In genomic region chr14:40949730-40950614, GRCm38 (mm10) we compare ENCODE assay signal across 8 mouse cellular contexts. TPM values are rescaled to one million over a fixed set of nuclear protein-coding genes. Genes with fewer than 3 reads are reported as not detected.
DNase-seq lines count a peak whose midpoint lies in the region; ATAC-seq and TF ChIP-seq lines count a peak whose summit lies in the region.

No protein-coding gene starts in this region.

- peaks cover 47% of the 10 kb centered on the region for H3K36me3 ChIP-seq in forebrain, embryonic 10.5 days (replicated peaks)
- no peaks in the 10 kb centered on the region for H3K36me3 ChIP-seq in forebrain, embryonic 11.5 days (ENCODE audit: control insufficient read depth, insufficient read depth, low read length)
- H3K36me3 ChIP-seq in lung, embryonic 15.5 days = 0 out of 2 replicates have a peak, but pooled peaks cover 3% of the 10 kb centered on the region
- H3K36me3 ChIP-seq in embryonic facial prominence, embryonic 12.5 days = 0 out of 2 replicates have a peak, but pooled peaks cover 4% of the 10 kb centered on the region

- 80% methylated on average over 7 of the region's 7 CpGs for WGBS in forebrain, embryonic 10.5 days
- 72% methylated on average over 7 of the region's 7 CpGs for WGBS in forebrain, embryonic 11.5 days
- WGBS in lung, embryonic 15.5 days = 75% methylated on average over 7 of the region's 7 CpGs
- 63% methylated on average over 7 of the region's 7 CpGs for WGBS in lung, adult 2 months
- 75% methylated on average over 7 of the region's 7 CpGs for WGBS in embryonic facial prominence, embryonic 12.5 days

- no peak overlapping the region for H3K4me2 ChIP-seq in forebrain, embryonic 11.5 days (ENCODE audit: low read depth, low read length, severe bottlenecking)
- no peak overlapping the region for H3K4me2 ChIP-seq in lung, embryonic 15.5 days
- no peak overlapping the region for H3K4me2 ChIP-seq in embryonic facial prominence, embryonic 12.5 days (replicated peaks)

- no peak overlapping the region for H3K4me3 ChIP-seq in forebrain, embryonic 10.5 days
- H3K4me3 ChIP-seq in forebrain, embryonic 11.5 days (ENCODE audit: low read depth, low read length) = no peak overlapping the region
- no peak overlapping the region for H3K4me3 ChIP-seq in lung, embryonic 15.5 days
- H3K4me3 ChIP-seq in lung, adult 2 months (replicated peaks; ENCODE audit: extremely low read depth, low read depth, low read length) = no peak overlapping the region
- no peak overlapping the region for H3K4me3 ChIP-seq in embryonic facial prominence, embryonic 12.5 days

- ATAC-seq in forebrain, embryonic 11.5 days (replicated peaks; ENCODE audit: low FRiP score) = no peak
- ATAC-seq in lung, embryonic 15.5 days (ENCODE audit: borderline replicate concordance, extremely low read depth, low FRiP score, low TSS enrichment) = no peak
- ATAC-seq in embryonic facial prominence, embryonic 12.5 days (ENCODE audit: insufficient number of reproducible peaks, insufficient read depth, low FRiP score, low TSS enrichment) = no peak

- peak overlapping the region; percentile 60 for H3K27ac ChIP-seq in forebrain, embryonic 10.5 days
- H3K27ac ChIP-seq in forebrain, embryonic 11.5 days (ENCODE audit: low read depth, low read length) = no peak overlapping the region
- H3K27ac ChIP-seq in lung, embryonic 15.5 days = peak overlapping the region; percentile 70; the same call in 1 of the 2 replicates
- H3K27ac ChIP-seq in embryonic facial prominence, embryonic 12.5 days = peak overlapping the region; percentile 48; the same call in 1 of the 2 replicates

- H3K4me1 ChIP-seq in forebrain, embryonic 10.5 days = peaks cover 72% of the 10 kb centered on the region
- peaks cover 11% of the 10 kb centered on the region for H3K4me1 ChIP-seq in forebrain, embryonic 11.5 days (replicated peaks; ENCODE audit: control insufficient read depth, insufficient read depth, low read length)
- H3K4me1 ChIP-seq in lung, embryonic 15.5 days = peaks cover 64% of the 10 kb centered on the region
- H3K4me1 ChIP-seq in lung, adult 2 months (ENCODE audit: control insufficient read depth, insufficient read depth, low read length) = peaks cover 44% of the 10 kb centered on the region
- peaks cover 56% of the 10 kb centered on the region for H3K4me1 ChIP-seq in embryonic facial prominence, embryonic 12.5 days

- no peak for TF ChIP-seq CTCF in lung, adult 2 months (IDR thresholded peaks at IDR 0.05; ENCODE audit: insufficient read depth, low read length)

- DNase-seq in forebrain, embryonic 10.5 days (ENCODE audit: extremely low spot score, low spot score) = no peak
- no peak for DNase-seq in forebrain, embryonic 11.5 days (ENCODE audit: low spot score)
- DNase-seq in lung, adult 2 months = no peak
- peak; percentile 56 for DNase-seq in naive thymus-derived CD4-positive, alpha-beta T cell, adult 2 months (ENCODE audit: low read depth)
- DNase-seq in adrenal gland, adult 2 months = no peak
- DNase-seq in thymus, adult 18-20 months = no peak

- no peak overlapping the region for H3K9ac ChIP-seq in forebrain, embryonic 11.5 days (ENCODE audit: low read length)
- no peak overlapping the region for H3K9ac ChIP-seq in lung, embryonic 15.5 days
- H3K9ac ChIP-seq in embryonic facial prominence, embryonic 12.5 days = no peak overlapping the region

- no peaks in the 10 kb centered on the region for H3K27me3 ChIP-seq in forebrain, embryonic 10.5 days (ENCODE audit: poor library complexity, severe bottlenecking)
- H3K27me3 ChIP-seq in forebrain, embryonic 11.5 days (ENCODE audit: control insufficient read depth, insufficient read depth, low read length) = no peaks in the 10 kb centered on the region
- no peaks in the 10 kb centered on the region for H3K27me3 ChIP-seq in lung, embryonic 15.5 days
- H3K27me3 ChIP-seq in embryonic facial prominence, embryonic 12.5 days = no peaks in the 10 kb centered on the region

- H3K9me3 ChIP-seq in forebrain, embryonic 10.5 days = no peaks in the 10 kb centered on the region
- no peaks in the 10 kb centered on the region for H3K9me3 ChIP-seq in forebrain, embryonic 11.5 days (ENCODE audit: control insufficient read depth, low read length)
- H3K9me3 ChIP-seq in lung, embryonic 15.5 days = no peaks in the 10 kb centered on the region
- no peaks in the 10 kb centered on the region for H3K9me3 ChIP-seq in embryonic facial prominence, embryonic 12.5 days

- TF ChIP-seq POLR2A in lung, adult 2 months (IDR thresholded peaks at IDR 0.05; ENCODE audit: borderline replicate concordance, extremely low read depth, low read depth, low read length) = no peak

RNA-seq across cellular contexts. Expression of gene Tspan14, which starts 16.6 kb away (rescaled TPM):
- polyA plus RNA-seq in forebrain, embryonic 10.5 days (2016; fragmentation: Nextera tagmentation; extraction: Ambion mirVana) = 89.3 and 93.9 TPM in 2 replicates
- polyA plus RNA-seq in forebrain, embryonic 11.5 days (2014; fragmentation: Nextera tagmentation; extraction: Ambion mirVana) = 87.8 and 96.1 TPM in 2 replicates
- polyA plus RNA-seq in lung, embryonic 15.5 days (2015; fragmentation: Nextera tagmentation; extraction: Ambion mirVana) = 99.0 and 101 TPM in 2 replicates
- 82.2 and 94.2 TPM in 2 replicates for polyA plus RNA-seq in lung, adult 2 months (2012; rRNA removed)
- 87.6 and 89.7 TPM in 2 replicates for polyA plus RNA-seq in embryonic facial prominence, embryonic 12.5 days (2016; fragmentation: Nextera tagmentation; extraction: Ambion mirVana)
- total RNA-seq in adrenal gland, adult 2 months (2021) = 10 to 100 TPM; 26.3 to 35.8 TPM
- 30.7 and 31.2 TPM in 2 replicates for polyA plus RNA-seq in adrenal gland, adult 2 months (2012; rRNA removed)

RNA-seq across cellular contexts. Expression of gene Sh2d4b, which starts 56.9 kb away (rescaled TPM):
- polyA plus RNA-seq in forebrain, embryonic 10.5 days (2016; fragmentation: Nextera tagmentation; extraction: Ambion mirVana) = 0.32 and 0.55 TPM in 2 replicates
- 0.96 and 1.4 TPM in 2 replicates for polyA plus RNA-seq in forebrain, embryonic 11.5 days (2014; fragmentation: Nextera tagmentation; extraction: Ambion mirVana)
- polyA plus RNA-seq in lung, embryonic 15.5 days (2015; fragmentation: Nextera tagmentation; extraction: Ambion mirVana) = 0.74 and 1.9 TPM in 2 replicates
- 0.41 and 0.54 TPM in 2 replicates for polyA plus RNA-seq in lung, adult 2 months (2012; rRNA removed)
- polyA plus RNA-seq in embryonic facial prominence, embryonic 12.5 days (2016; fragmentation: Nextera tagmentation; extraction: Ambion mirVana) = 0.47 and 0.62 TPM in 2 replicates
- 1 to 10 TPM; 1.6 to 2.4 TPM for total RNA-seq in adrenal gland, adult 2 months (2021)
- 0.12 and 0.20 TPM in 2 replicates for polyA plus RNA-seq in adrenal gland, adult 2 months (2012; rRNA removed)
